Mouse (Mus musculus): ENCODE results near the gene Pdgfb.

- TF ChIP-seq CTCF (IDR thresholded peaks at IDR 0.05; ENCODE audit: control insufficient read depth, insufficient read depth, insufficient replicate concordance, low read depth, low read length) (no peak), POLR2A (IDR thresholded peaks at IDR 0.05; ENCODE audit: control insufficient read depth, low read depth, low read length) (no peak)
These were observed 1.3 kb downstream of the Pdgfb start for GRCm38 (mm10) chr15:80013256-80014030.

Data from testis, adult 2 months (tissue).